Mouse (Mus musculus): ENCODE measurements at regions not wholly inside any gene's neighbourhood (a gene's known extent, or its start where the extent isn't known, plus 50 kb on each side); places are given as distances from the start of the nearest gene placed in this dataset.

- Histone ChIP-seq H3K9me3 (ENCODE audit: control insufficient read depth, insufficient read depth, low read depth, low read length) (no peaks in the 10 kb centered on the region), H3K36me3 (ENCODE audit: control insufficient read depth, insufficient read depth, low read length, poor library complexity, severe bottlenecking) (no peaks in the 10 kb centered on the region), H3K9ac (ENCODE audit: insufficient read depth, low read depth, low read length, poor library complexity, severe bottlenecking) (no peak overlapping the region), H3K4me3 (ENCODE audit: insufficient read depth in 1 of 2, low read depth in 1 of 2, low read length in 2 of 2, poor library complexity in 1 of 2, severe bottlenecking in 1 of 2) (no peak overlapping the region), H3K27ac (ENCODE audit: insufficient read depth, low read depth, low read length, poor library complexity, severe bottlenecking) (no peak overlapping the region), H3K4me1 (ENCODE audit: control insufficient read depth in 2 of 2, insufficient read depth in 2 of 2, low read length in 2 of 2, poor library complexity in 1 of 2) (peaks cover 0 to 4% of the 10 kb centered on the region in 2 experiments; a peak in 1 of 4 replicates)
- TF ChIP-seq CHD2 (IDR thresholded peaks at IDR 0.05; ENCODE audit: low read depth, low read length) (no peak), HCFC1 (IDR thresholded peaks at IDR 0.05; ENCODE audit: borderline replicate concordance, insufficient read depth, low read length) (no peak), ZNF384 (IDR thresholded peaks at IDR 0.05; ENCODE audit: low read depth, low read length) (no peak), MAFK (IDR thresholded peaks at IDR 0.05; ENCODE audit: insufficient read depth, low read depth, low read length) (no peak), ZC3H11A (IDR thresholded peaks at IDR 0.05; ENCODE audit: borderline replicate concordance, low read depth, low read length) (no peak)
- in situ Hi-C loops (cut with MboI; ENCODE audit: low sequenced_read_pairs in 2 of 2, unreplicated experiment in 2 of 2), result no loop called here
- DNase-seq (ENCODE audit: low read depth, low spot score), result no peak
Observed at GRCm38 (mm10) chr12:69434315-69434714, 62.1 kb upstream of the Gm9887 start.

GRCm38 (mm10) chr12:69432086-69432485 is 59.8 kb upstream of the Gm9887 start:
- no peak overlapping the region for H3K4me3 ChIP-seq (ENCODE audit: insufficient read depth in 1 of 2, low read depth in 1 of 2, low read length in 2 of 2, poor library complexity in 1 of 2, severe bottlenecking in 1 of 2)
- no peaks in the 10 kb centered on the region for H3K36me3 ChIP-seq (ENCODE audit: control insufficient read depth, insufficient read depth, low read length, poor library complexity, severe bottlenecking)
- H3K9ac ChIP-seq (ENCODE audit: insufficient read depth, low read depth, low read length, poor library complexity, severe bottlenecking), result no peak overlapping the region
- no peaks in the 10 kb centered on the region for H3K9me3 ChIP-seq (ENCODE audit: control insufficient read depth, insufficient read depth, low read depth, low read length)
- peaks cover 0 to 8% of the 10 kb centered on the region in 2 experiments; a peak in 2 of 4 replicates for H3K4me1 ChIP-seq (ENCODE audit: control insufficient read depth in 2 of 2, insufficient read depth in 2 of 2, low read length in 2 of 2, poor library complexity in 1 of 2)
- no peak for DNase-seq (ENCODE audit: low read depth, low spot score)
- in situ Hi-C loops (cut with MboI; ENCODE audit: low sequenced_read_pairs in 2 of 2, unreplicated experiment in 2 of 2), result no loop called here
- TF ChIP-seq ZC3H11A (IDR thresholded peaks at IDR 0.05; ENCODE audit: borderline replicate concordance, low read depth, low read length) (no peak), HCFC1 (IDR thresholded peaks at IDR 0.05; ENCODE audit: borderline replicate concordance, insufficient read depth, low read length) (no peak), ZNF384 (IDR thresholded peaks at IDR 0.05; ENCODE audit: low read depth, low read length) (no peak), MAFK (IDR thresholded peaks at IDR 0.05; ENCODE audit: insufficient read depth, low read depth, low read length) (no peak), CHD2 (IDR thresholded peaks at IDR 0.05; ENCODE audit: low read depth, low read length) (no peak)
- H3K27ac ChIP-seq (ENCODE audit: insufficient read depth, low read depth, low read length, poor library complexity, severe bottlenecking), result no peak overlapping the region

- DNase-seq (ENCODE audit: low read depth, low spot score), result peak; percentile 49
- Histone ChIP-seq H3K27ac (ENCODE audit: insufficient read depth, low read depth, low read length, poor library complexity, severe bottlenecking) (no peak overlapping the region), H3K4me1 (ENCODE audit: control insufficient read depth in 2 of 2, insufficient read depth in 2 of 2, low read length in 2 of 2, poor library complexity in 1 of 2) (peaks cover 0 to 6% of the 10 kb centered on the region in 2 experiments; a peak in 2 of 4 replicates), H3K9ac (ENCODE audit: insufficient read depth, low read depth, low read length, poor library complexity, severe bottlenecking) (no peak overlapping the region), H3K36me3 (ENCODE audit: control insufficient read depth, insufficient read depth, low read length, poor library complexity, severe bottlenecking) (no peaks in the 10 kb centered on the region), H3K4me3 (ENCODE audit: insufficient read depth in 1 of 2, low read depth in 1 of 2, low read length in 2 of 2, poor library complexity in 1 of 2, severe bottlenecking in 1 of 2) (no peak overlapping the region), H3K9me3 (ENCODE audit: control insufficient read depth, insufficient read depth, low read depth, low read length) (no peaks in the 10 kb centered on the region)
- in situ Hi-C loops (cut with MboI; ENCODE audit: low sequenced_read_pairs in 2 of 2, unreplicated experiment in 2 of 2), result no loop called here
- no peak for TF ChIP-seq MAFK (IDR thresholded peaks at IDR 0.05; ENCODE audit: insufficient read depth, low read depth, low read length)
- no peak for TF ChIP-seq ZC3H11A (IDR thresholded peaks at IDR 0.05; ENCODE audit: borderline replicate concordance, low read depth, low read length)
- TF ChIP-seq HCFC1 (IDR thresholded peaks at IDR 0.05; ENCODE audit: borderline replicate concordance, insufficient read depth, low read length), result no peak
- TF ChIP-seq ZNF384 (IDR thresholded peaks at IDR 0.05; ENCODE audit: low read depth, low read length), result no peak
- TF ChIP-seq CHD2 (IDR thresholded peaks at IDR 0.05; ENCODE audit: low read depth, low read length), result no peak
Observed at GRCm38 (mm10) chr12:69428108-69428507, 55.9 kb upstream of the Gm9887 start.

GRCm38 (mm10) chr12:69425610-69426009 is 53.4 kb upstream of the Gm9887 start:
- H3K9me3 ChIP-seq (ENCODE audit: control insufficient read depth, insufficient read depth, low read depth, low read length), result no peaks in the 10 kb centered on the region
- DNase-seq (ENCODE audit: low read depth, low spot score), result no peak
- TF ChIP-seq HCFC1 (IDR thresholded peaks at IDR 0.05; ENCODE audit: borderline replicate concordance, insufficient read depth, low read length), result no peak
- no peak for TF ChIP-seq MAFK (IDR thresholded peaks at IDR 0.05; ENCODE audit: insufficient read depth, low read depth, low read length)
- TF ChIP-seq ZNF384 (IDR thresholded peaks at IDR 0.05; ENCODE audit: low read depth, low read length), result no peak
- TF ChIP-seq CHD2 (IDR thresholded peaks at IDR 0.05; ENCODE audit: low read depth, low read length), result no peak
- TF ChIP-seq ZC3H11A (IDR thresholded peaks at IDR 0.05; ENCODE audit: borderline replicate concordance, low read depth, low read length), result no peak
- no peak overlapping the region for H3K9ac ChIP-seq (ENCODE audit: insufficient read depth, low read depth, low read length, poor library complexity, severe bottlenecking)
- no peaks in the 10 kb centered on the region for H3K36me3 ChIP-seq (ENCODE audit: control insufficient read depth, insufficient read depth, low read length, poor library complexity, severe bottlenecking)
- in situ Hi-C loops (cut with MboI; ENCODE audit: low sequenced_read_pairs in 2 of 2, unreplicated experiment in 2 of 2), result no loop called here
- no peak overlapping the region for H3K27ac ChIP-seq (ENCODE audit: insufficient read depth, low read depth, low read length, poor library complexity, severe bottlenecking)
- no peak overlapping the region for H3K4me3 ChIP-seq (ENCODE audit: insufficient read depth in 1 of 2, low read depth in 1 of 2, low read length in 2 of 2, poor library complexity in 1 of 2, severe bottlenecking in 1 of 2)
- H3K4me1 ChIP-seq (ENCODE audit: control insufficient read depth in 2 of 2, insufficient read depth in 2 of 2, low read length in 2 of 2, poor library complexity in 1 of 2), result peaks cover 0 to 6% of the 10 kb centered on the region in 2 experiments; a peak in 2 of 4 replicates

GRCm38 (mm10) chr12:69424971-69425370 is 52.7 kb upstream of the Gm9887 start:
- in situ Hi-C loops (cut with MboI; ENCODE audit: low sequenced_read_pairs in 2 of 2, unreplicated experiment in 2 of 2), result no loop called here
- peaks cover 0 to 6% of the 10 kb centered on the region in 2 experiments; a peak in 2 of 4 replicates for H3K4me1 ChIP-seq (ENCODE audit: control insufficient read depth in 2 of 2, insufficient read depth in 2 of 2, low read length in 2 of 2, poor library complexity in 1 of 2)
- H3K27ac ChIP-seq (ENCODE audit: insufficient read depth, low read depth, low read length, poor library complexity, severe bottlenecking), result no peak overlapping the region
- H3K9me3 ChIP-seq (ENCODE audit: control insufficient read depth, insufficient read depth, low read depth, low read length), result no peaks in the 10 kb centered on the region
- no peak for DNase-seq (ENCODE audit: low read depth, low spot score)
- no peak for TF ChIP-seq HCFC1 (IDR thresholded peaks at IDR 0.05; ENCODE audit: borderline replicate concordance, insufficient read depth, low read length)
- no peak for TF ChIP-seq ZC3H11A (IDR thresholded peaks at IDR 0.05; ENCODE audit: borderline replicate concordance, low read depth, low read length)
- TF ChIP-seq ZNF384 (IDR thresholded peaks at IDR 0.05; ENCODE audit: low read depth, low read length), result no peak
- no peak for TF ChIP-seq MAFK (IDR thresholded peaks at IDR 0.05; ENCODE audit: insufficient read depth, low read depth, low read length)
- no peak for TF ChIP-seq CHD2 (IDR thresholded peaks at IDR 0.05; ENCODE audit: low read depth, low read length)
- H3K4me3 ChIP-seq (ENCODE audit: insufficient read depth in 1 of 2, low read depth in 1 of 2, low read length in 2 of 2, poor library complexity in 1 of 2, severe bottlenecking in 1 of 2), result no peak overlapping the region
- no peak overlapping the region for H3K9ac ChIP-seq (ENCODE audit: insufficient read depth, low read depth, low read length, poor library complexity, severe bottlenecking)
- H3K36me3 ChIP-seq (ENCODE audit: control insufficient read depth, insufficient read depth, low read length, poor library complexity, severe bottlenecking), result no peaks in the 10 kb centered on the region

Data from ES-E14 (cell line).